In the genomic region with DNA sequence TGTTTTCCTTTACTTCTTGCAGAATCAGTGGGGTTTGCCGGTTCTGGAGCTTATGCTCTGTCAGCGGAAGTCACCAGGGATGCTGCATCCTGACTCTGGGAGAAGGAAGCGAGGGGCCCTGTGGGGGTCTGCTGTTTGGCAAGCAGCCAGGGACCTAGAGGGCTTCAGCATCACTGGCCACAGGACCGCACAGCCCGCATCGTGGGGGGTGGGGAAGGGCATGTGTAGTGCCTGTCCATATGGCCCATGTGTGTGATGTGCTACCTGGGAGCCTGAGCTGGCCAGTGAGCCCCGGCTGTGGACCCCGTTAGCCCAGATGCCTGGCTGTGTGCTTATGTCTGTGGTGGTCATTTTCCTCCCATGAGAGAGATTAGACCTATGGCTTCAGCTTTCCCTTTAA, we compare ENCODE assay signal across 13 mouse cellular contexts. TPM values are rescaled to one million over a fixed set of nuclear protein-coding genes. Genes with fewer than 3 reads are reported as not detected.
DNase-seq lines count a peak whose midpoint lies in the region; ATAC-seq lines count a peak whose summit lies in the region.
"Had no signal": no experiment of that assay in that cellular context is flagged by ENCODE, and none has a peak within 500 bp of the region (broad histone marks: within the 10 kb centered on the region; RNA-seq: fewer than 3 reads in every experiment).

No protein-coding gene starts in this region.

- no peaks in the 10 kb centered on the region for H3K27me3 ChIP-seq in heart, embryonic 11.5 days (ENCODE audit: control insufficient read depth, insufficient read depth, low read length)
- H3K27me3 ChIP-seq in intestine, embryonic 14.5 days (replicated peaks; ENCODE audit: control insufficient read depth, insufficient read depth, low read length): no peaks in the 10 kb centered on the region
- no peaks in the 10 kb centered on the region for H3K27me3 ChIP-seq in intestine, embryonic 15.5 days (replicated peaks)
- H3K27me3 ChIP-seq in neural tube, embryonic 13.5 days: no peaks in the 10 kb centered on the region
- H3K27me3 ChIP-seq: lung, embryonic 15.5 days; stomach, embryonic 15.5 days had no signal

- ATAC-seq in heart, embryonic 11.5 days (replicated peaks; ENCODE audit: insufficient number of reproducible peaks, low FRiP score, low TSS enrichment): no peak; the same call in 1 of the 2 replicates
- no peak for ATAC-seq in intestine, embryonic 14.5 days (replicated peaks; ENCODE audit: low FRiP score, low TSS enrichment, low read depth)
- no peak for ATAC-seq in intestine, embryonic 15.5 days
- 0 out of 2 replicates have a peak, but pooled peaks have one; percentile 20 for ATAC-seq in neural tube, embryonic 13.5 days (ENCODE audit: low read depth)

- H3K9me3 ChIP-seq in heart, embryonic 11.5 days (replicated peaks; ENCODE audit: control insufficient read depth, low read length): no peaks in the 10 kb centered on the region
- H3K9me3 ChIP-seq in intestine, embryonic 14.5 days (ENCODE audit: control insufficient read depth, low read length): no peaks in the 10 kb centered on the region
- H3K9me3 ChIP-seq in intestine, embryonic 15.5 days: no peaks in the 10 kb centered on the region
- no peaks in the 10 kb centered on the region for H3K9me3 ChIP-seq in neural tube, embryonic 13.5 days
- H3K9me3 ChIP-seq: lung, embryonic 15.5 days; midbrain, embryonic 10.5 days; stomach, embryonic 15.5 days had no signal

- no peak for DNase-seq in heart, postnatal 10 days
- DNase-seq in intestine, embryonic 14.5 days (ENCODE audit: low spot score): no peak
- DNase-seq in neural tube, embryonic 10.5 days (ENCODE audit: extremely low spot score, low spot score): no peak
- DNase-seq in spleen, postnatal 36 days (ENCODE audit: low spot score in 2 of 2): no peak
- DNase-seq: cerebellum, adult 11-12 months; embryo, embryonic 11 days; thymus, postnatal 36 days had no signal

- peak overlapping the region; percentile 25; the same call in 1 of the 2 replicates for H3K27ac ChIP-seq in heart, embryonic 11.5 days (ENCODE audit: low read depth, low read length)
- peak overlapping the region; percentile 12; the same call in 1 of the 2 replicates for H3K27ac ChIP-seq in intestine, embryonic 14.5 days (ENCODE audit: low read depth)
- H3K27ac ChIP-seq in intestine, embryonic 15.5 days: no peak overlapping the region
- peak overlapping the region; percentile 76; the same call in 1 of the 2 replicates for H3K27ac ChIP-seq in neural tube, embryonic 13.5 days (replicated peaks)
- H3K27ac ChIP-seq: lung, embryonic 15.5 days; midbrain, embryonic 10.5 days had no signal

- no peak overlapping the region for H3K4me2 ChIP-seq in heart, embryonic 11.5 days
- no peak overlapping the region for H3K4me2 ChIP-seq in intestine, embryonic 14.5 days (ENCODE audit: low read length)
- no peak overlapping the region; the same call in 1 of the 2 replicates for H3K4me2 ChIP-seq in intestine, embryonic 15.5 days (replicated peaks)
- H3K4me2 ChIP-seq in neural tube, embryonic 13.5 days: no peak overlapping the region
- H3K4me2 ChIP-seq: lung, embryonic 15.5 days; stomach, embryonic 15.5 days had no signal

- intact Hi-C loops in heart, postnatal 10 days (cut with DNase I): no loop called here

- 76% methylated on average over 8 of the region's 8 CpGs for WGBS in heart, embryonic 11.5 days (ENCODE audit: insufficient replicate concordance)
- WGBS in intestine, embryonic 14.5 days: 72% methylated on average over 8 of the region's 8 CpGs
- WGBS in intestine, embryonic 15.5 days: 60% methylated on average over 8 of the region's 8 CpGs
- WGBS in neural tube, embryonic 13.5 days: 64% methylated on average over 8 of the region's 8 CpGs

- H3K4me1 ChIP-seq in heart, embryonic 11.5 days (ENCODE audit: control insufficient read depth, insufficient read depth, low read length): peaks cover 28% of the 10 kb centered on the region
- H3K4me1 ChIP-seq in intestine, embryonic 14.5 days (replicated peaks; ENCODE audit: control insufficient read depth, insufficient read depth, low read length): 0 out of 2 replicates have a peak, but pooled peaks cover 3% of the 10 kb centered on the region
- peaks cover 38% of the 10 kb centered on the region for H3K4me1 ChIP-seq in intestine, embryonic 15.5 days (replicated peaks)
- H3K4me1 ChIP-seq in neural tube, embryonic 13.5 days (replicated peaks): peaks cover 43% of the 10 kb centered on the region

- H3K36me3 ChIP-seq in heart, embryonic 11.5 days (ENCODE audit: control insufficient read depth, insufficient read depth, low read length): peaks cover 21% of the 10 kb centered on the region
- peaks cover 73% of the 10 kb centered on the region for H3K36me3 ChIP-seq in intestine, embryonic 14.5 days (ENCODE audit: control insufficient read depth, insufficient read depth, low read length)
- peaks cover 31% of the 10 kb centered on the region for H3K36me3 ChIP-seq in intestine, embryonic 15.5 days
- peaks cover 66% of the 10 kb centered on the region for H3K36me3 ChIP-seq in neural tube, embryonic 13.5 days

- no peak overlapping the region for H3K9ac ChIP-seq in heart, embryonic 11.5 days (ENCODE audit: low read depth, low read length)
- H3K9ac ChIP-seq in intestine, embryonic 14.5 days (ENCODE audit: low read length): no peak overlapping the region
- no peak overlapping the region for H3K9ac ChIP-seq in intestine, embryonic 15.5 days
- 0 out of 2 replicates have a peak overlapping the region, but pooled peaks have one; percentile 31 for H3K9ac ChIP-seq in neural tube, embryonic 13.5 days
- H3K9ac ChIP-seq: lung, embryonic 15.5 days; stomach, embryonic 15.5 days had no signal

- H3K4me3 ChIP-seq in heart, embryonic 11.5 days (ENCODE audit: low read depth, low read length): no peak overlapping the region
- no peak overlapping the region for H3K4me3 ChIP-seq in intestine, embryonic 14.5 days (ENCODE audit: low read depth, low read length)
- H3K4me3 ChIP-seq in intestine, embryonic 15.5 days (replicated peaks): no peak overlapping the region
- H3K4me3 ChIP-seq in neural tube, embryonic 13.5 days: no peak overlapping the region
- H3K4me3 ChIP-seq: lung, embryonic 15.5 days; midbrain, embryonic 10.5 days; stomach, embryonic 15.5 days had no signal

RNA-seq across cellular contexts. Expression of a gene that starts 8.2 kb away (rescaled TPM):
- 108 and 113 TPM in 2 replicates for polyA plus RNA-seq in heart, embryonic 11.5 days (2014; fragmentation: Nextera tagmentation; extraction: Ambion mirVana)
- total RNA-seq in heart, postnatal 10 days (2021): 100 to 1,000 TPM; 134 to 148 TPM
- 155 and 156 TPM in 2 replicates for polyA plus RNA-seq in intestine, embryonic 14.5 days (2014; fragmentation: Nextera tagmentation; extraction: Ambion mirVana)
- 146 and 156 TPM in 2 replicates for polyA plus RNA-seq in intestine, embryonic 15.5 days (2015; fragmentation: Nextera tagmentation; extraction: Ambion mirVana)
- 78.9 and 79.7 TPM in 2 replicates for polyA plus RNA-seq in neural tube, embryonic 13.5 days (2015; fragmentation: Nextera tagmentation; extraction: Ambion mirVana)

RNA-seq across cellular contexts. Expression of a gene that starts 16.1 kb away (rescaled TPM):
- 165 and 212 TPM in 2 replicates for polyA plus RNA-seq in heart, embryonic 11.5 days (2014; fragmentation: Nextera tagmentation; extraction: Ambion mirVana)
- total RNA-seq in heart, postnatal 10 days (2021): 10 to 100 TPM; 68.3 to 79.2 TPM
- polyA plus RNA-seq in intestine, embryonic 14.5 days (2014; fragmentation: Nextera tagmentation; extraction: Ambion mirVana): 314 and 336 TPM in 2 replicates
- polyA plus RNA-seq in intestine, embryonic 15.5 days (2015; fragmentation: Nextera tagmentation; extraction: Ambion mirVana): 338 and 345 TPM in 2 replicates
- 248 and 252 TPM in 2 replicates for polyA plus RNA-seq in neural tube, embryonic 13.5 days (2015; fragmentation: Nextera tagmentation; extraction: Ambion mirVana)

RNA-seq across cellular contexts. Expression of a gene that starts 16.2 kb away (rescaled TPM):
- not detected in 2 replicates for polyA plus RNA-seq in heart, embryonic 11.5 days (2014; fragmentation: Nextera tagmentation; extraction: Ambion mirVana)
- total RNA-seq in heart, postnatal 10 days (2021): 10 to 100 TPM; 12.2 to 13.5 TPM
- polyA plus RNA-seq in intestine, embryonic 14.5 days (2014; fragmentation: Nextera tagmentation; extraction: Ambion mirVana): 2.0 TPM in 1 of 2 replicates, not detected in the other
- 4.1 and 5.4 TPM in 2 replicates for polyA plus RNA-seq in intestine, embryonic 15.5 days (2015; fragmentation: Nextera tagmentation; extraction: Ambion mirVana)
- 2.0 and 8.6 TPM in 2 replicates for polyA plus RNA-seq in neural tube, embryonic 13.5 days (2015; fragmentation: Nextera tagmentation; extraction: Ambion mirVana)

RNA-seq across cellular contexts. Expression of a gene that starts 32.3 kb away (rescaled TPM):
- polyA plus RNA-seq in heart, embryonic 11.5 days (2014; fragmentation: Nextera tagmentation; extraction: Ambion mirVana): 38.0 and 42.9 TPM in 2 replicates
- 10 to 100 TPM; 57.7 to 68.8 TPM for total RNA-seq in heart, postnatal 10 days (2021)
- polyA plus RNA-seq in intestine, embryonic 14.5 days (2014; fragmentation: Nextera tagmentation; extraction: Ambion mirVana): 46.7 and 48.5 TPM in 2 replicates
- polyA plus RNA-seq in intestine, embryonic 15.5 days (2015; fragmentation: Nextera tagmentation; extraction: Ambion mirVana): 65.0 and 70.3 TPM in 2 replicates
- polyA plus RNA-seq in neural tube, embryonic 13.5 days (2015; fragmentation: Nextera tagmentation; extraction: Ambion mirVana): 86.8 and 87.9 TPM in 2 replicates

RNA-seq across cellular contexts. Expression of a gene that starts 59.7 kb away (rescaled TPM):
- polyA plus RNA-seq in heart, embryonic 11.5 days (2014; fragmentation: Nextera tagmentation; extraction: Ambion mirVana): 2.3 and 2.4 TPM in 2 replicates
- 1 to 10 TPM; 3.3 to 4.4 TPM for total RNA-seq in heart, postnatal 10 days (2021)
- polyA plus RNA-seq in intestine, embryonic 14.5 days (2014; fragmentation: Nextera tagmentation; extraction: Ambion mirVana): 1.9 and 3.1 TPM in 2 replicates
- 3.2 and 3.7 TPM in 2 replicates for polyA plus RNA-seq in intestine, embryonic 15.5 days (2015; fragmentation: Nextera tagmentation; extraction: Ambion mirVana)
- 1.0 TPM in 2 replicates for polyA plus RNA-seq in neural tube, embryonic 13.5 days (2015; fragmentation: Nextera tagmentation; extraction: Ambion mirVana)
